24 mouse cellular contexts compared by ENCODE assay signal in the genomic region with DNA sequence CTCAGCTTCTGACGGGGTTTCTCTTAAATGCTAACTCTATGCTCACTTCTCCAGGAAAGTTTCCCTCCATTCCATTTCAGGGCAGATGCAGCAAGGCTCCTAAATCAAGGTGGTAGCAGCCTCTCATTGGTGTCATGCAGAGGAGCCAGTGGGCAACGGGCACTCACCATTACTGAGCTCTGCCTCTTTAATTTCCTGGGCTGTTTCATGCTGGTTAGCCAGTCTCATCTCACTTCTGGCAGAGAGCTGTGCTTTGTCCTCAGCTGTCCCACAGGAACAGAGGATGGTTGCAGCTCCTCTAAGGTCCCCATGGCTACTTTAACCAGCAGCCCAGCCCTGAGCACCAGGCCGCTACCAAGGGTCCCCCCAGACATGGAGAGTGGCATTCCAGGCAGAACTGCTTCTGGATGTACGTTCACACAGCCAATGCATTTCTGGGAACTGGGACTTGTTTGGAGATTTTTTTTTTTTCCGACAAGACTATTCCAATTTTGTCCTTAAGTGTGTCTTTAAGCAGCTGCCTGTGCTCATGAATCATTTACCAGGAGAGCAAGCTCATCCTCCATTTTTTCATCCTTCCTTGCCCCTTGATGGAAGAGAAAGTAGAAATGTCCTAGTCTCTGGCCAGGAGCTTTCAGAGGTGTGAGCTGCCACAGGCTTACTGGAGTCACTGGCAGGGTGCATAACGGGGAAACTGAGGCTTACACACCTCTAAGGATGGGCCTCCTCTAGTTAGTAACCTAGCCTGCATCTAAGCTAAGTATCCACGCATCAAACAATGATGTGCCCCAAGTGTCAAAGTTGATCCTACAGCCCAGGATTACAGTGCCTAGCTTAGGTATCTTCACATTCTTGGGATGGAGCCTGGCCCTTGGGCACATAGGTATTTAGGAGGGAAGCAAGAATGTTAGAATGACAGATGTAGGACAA.
DNase-seq lines count a peak whose midpoint lies in the region; ATAC-seq and TF ChIP-seq lines count a peak whose summit lies in the region.
"Had no signal": no experiment of that assay in that cellular context is flagged by ENCODE, and none has a peak within 500 bp of the region (broad histone marks: within the 10 kb centered on the region; RNA-seq: fewer than 3 reads in every experiment).

No protein-coding gene starts in this region.

- no peak for TF ChIP-seq CTCF in left cerebral cortex, adult 2 months (IDR thresholded peaks at IDR 0.05)
- no peak for TF ChIP-seq CTCF in testis, adult 2 months (IDR thresholded peaks at IDR 0.05; ENCODE audit: control insufficient read depth, insufficient read depth, insufficient replicate concordance, low read depth, low read length)

- DNase-seq in frontal cortex, postnatal 14 days (ENCODE audit: low spot score in 2 of 2) = no peak
- no peak for DNase-seq in left cerebral cortex, adult 2 months (ENCODE audit: extremely low spot score in 1 of 2, low spot score in 2 of 2)
- DNase-seq in left cerebral cortex, adult 18-20 months (ENCODE audit: low spot score in 2 of 2) = no peak
- no peak for DNase-seq in testis, postnatal 14 days (ENCODE audit: low spot score)
- DNase-seq: adrenal gland, adult 8-10 months; adrenal gland, postnatal 25 days; cerebellum, adult 18-20 months; cerebellum, adult 9-10 months; cerebellum, postnatal 14 days; gastrocnemius, adult 2 months; gastrocnemius, postnatal 14 days; heart, adult 18-20 months; heart, postnatal 14 days; heart, postnatal 4 days had no signal

- peak overlapping the region; percentile 73 for H3K27ac ChIP-seq in left cerebral cortex, adult 2 months
- no peak overlapping the region for H3K27ac ChIP-seq in testis, adult 2 months (ENCODE audit: control insufficient read depth, insufficient read depth, low read depth, low read length)
- H3K27ac ChIP-seq: embryonic facial prominence, embryonic 12.5 days; embryonic facial prominence, embryonic 15.5 days; forebrain, embryonic 15.5 days; gastrocnemius, adult 2 months; heart, embryonic 15.5 days; hindbrain, embryonic 15.5 days; intestine, embryonic 15.5 days had no signal

- intact Hi-C loops in left cerebral cortex, adult 2 months (cut with DNase I) = no loop called here

- H3K27me3 ChIP-seq in testis, adult 2 months (ENCODE audit: control insufficient read depth, insufficient read depth, low read length) = no peaks in the 10 kb centered on the region
- H3K27me3 ChIP-seq: embryonic facial prominence, embryonic 12.5 days; embryonic facial prominence, embryonic 15.5 days; forebrain, embryonic 15.5 days; heart, embryonic 12.5 days; heart, embryonic 15.5 days; hindbrain, embryonic 15.5 days; intestine, embryonic 15.5 days had no signal

- no peaks in the 10 kb centered on the region for H3K4me1 ChIP-seq in testis, adult 2 months (ENCODE audit: control insufficient read depth, insufficient read depth, low read length)
- H3K4me1 ChIP-seq: embryonic facial prominence, embryonic 12.5 days; embryonic facial prominence, embryonic 15.5 days; forebrain, embryonic 15.5 days; hindbrain, embryonic 15.5 days; intestine, embryonic 15.5 days had no signal

- ATAC-seq in frontal cortex, adult (ENCODE audit: low TSS enrichment) = peak; percentile 48
- ATAC-seq: activated CD4-positive, CD25-positive, alpha-beta regulatory T cell, adult 4 months; forebrain, embryonic 15.5 days; intestine, embryonic 15.5 days had no signal

- no peak overlapping the region for H3K4me3 ChIP-seq in left cerebral cortex, adult 2 months
- H3K4me3 ChIP-seq in testis, adult 2 months (ENCODE audit: control insufficient read depth, low read depth, low read length) = peak overlapping the region; percentile 78
- H3K4me3 ChIP-seq: embryonic facial prominence, embryonic 12.5 days; embryonic facial prominence, embryonic 15.5 days; forebrain, embryonic 15.5 days; gastrocnemius, adult 2 months; heart, embryonic 12.5 days; heart, embryonic 15.5 days; hindbrain, embryonic 15.5 days; intestine, embryonic 15.5 days had no signal

- TF ChIP-seq POLR2A in testis, adult 2 months (IDR thresholded peaks at IDR 0.05; ENCODE audit: control insufficient read depth, low read depth, low read length) = no peak

- no peaks in the 10 kb centered on the region for H3K36me3 ChIP-seq in testis, adult 2 months (ENCODE audit: control insufficient read depth, insufficient read depth, low read length)
- H3K36me3 ChIP-seq: embryonic facial prominence, embryonic 12.5 days; embryonic facial prominence, embryonic 15.5 days; forebrain, embryonic 15.5 days; heart, embryonic 12.5 days; heart, embryonic 15.5 days; hindbrain, embryonic 15.5 days; intestine, embryonic 15.5 days had no signal
